Mouse (Mus musculus) liver, embryonic 14.5 days (tissue): ENCODE results near the gene Tmprss5.

Experiments
- CTCF ChIP-seq: IDR thresholded peaks from 2 replicates; pipeline ENCODE4 v1.5.1; 2016; ENCODE audit warnings: antibody characterized with exemption, low read depth, control low read depth
- EP300 ChIP-seq: IDR thresholded peaks from 2 replicates; pipeline ENCODE4 v1.6.1; 2016; ENCODE audit warnings: antibody characterized with exemption, low read depth

GRCm38 (mm10) chr9:49110476-49111220 is 29.6 kb downstream of the Tmprss5 start:
- no peak for TF ChIP-seq CTCF
- TF ChIP-seq EP300, result no peak
